Mouse (Mus musculus): ENCODE data around the gene Cdkn2aipnl.

Gene Cdkn2aipnl

GRCm38 (mm10) chr11:51967443-51968401 is at the start of gene Cdkn2aipnl:
Gene Cdkn2aipnl (plus strand): TSS chr11:51967661.
- DNase-seq (ENCODE audit: extremely low read depth, low read depth) = peak; percentile 81

GRCm38 (mm10) chr11:51917951-51918350 is 49.5 kb upstream of the Cdkn2aipnl start:
- no peak for DNase-seq (ENCODE audit: extremely low read depth, low read depth)

- no peak for DNase-seq (ENCODE audit: extremely low read depth, low read depth)
These were observed 48.9 kb upstream of the Cdkn2aipnl start for GRCm38 (mm10) chr11:51918576-51918975.

GRCm38 (mm10) chr11:51921355-51922125 is 45.9 kb upstream of the Cdkn2aipnl start:
- DNase-seq (ENCODE audit: extremely low read depth, low read depth) = no peak

- no peak for DNase-seq (ENCODE audit: extremely low read depth, low read depth)
These were observed 45.0 kb upstream of the Cdkn2aipnl start for GRCm38 (mm10) chr11:51922421-51922841.

- DNase-seq (ENCODE audit: extremely low read depth, low read depth) = peak; percentile 41
These were observed 41.9 kb upstream of the Cdkn2aipnl start for GRCm38 (mm10) chr11:51925595-51925994.

- DNase-seq (ENCODE audit: extremely low read depth, low read depth) = no peak
These were observed 41.1 kb upstream of the Cdkn2aipnl start for GRCm38 (mm10) chr11:51926385-51926784.

GRCm38 (mm10) chr11:51927106-51927505 is 40.4 kb upstream of the Cdkn2aipnl start:
- DNase-seq (ENCODE audit: extremely low read depth, low read depth) = no peak

- DNase-seq (ENCODE audit: extremely low read depth, low read depth) = no peak
These were observed 36.3 kb upstream of the Cdkn2aipnl start for GRCm38 (mm10) chr11:51931138-51931537.

- DNase-seq (ENCODE audit: extremely low read depth, low read depth) = peak; percentile 81
These were observed 35.7 kb upstream of the Cdkn2aipnl start for GRCm38 (mm10) chr11:51931790-51932189.

GRCm38 (mm10) chr11:51934230-51934629 is 33.2 kb upstream of the Cdkn2aipnl start:
- no peak for DNase-seq (ENCODE audit: extremely low read depth, low read depth)

GRCm38 (mm10) chr11:51935636-51936434 is 31.6 kb upstream of the Cdkn2aipnl start:
- DNase-seq (ENCODE audit: extremely low read depth, low read depth) = no peak

GRCm38 (mm10) chr11:51937361-51937781 is 30.1 kb upstream of the Cdkn2aipnl start:
- no peak for DNase-seq (ENCODE audit: extremely low read depth, low read depth)

GRCm38 (mm10) chr11:51938817-51939589 is 28.5 kb upstream of the Cdkn2aipnl start:
- DNase-seq (ENCODE audit: extremely low read depth, low read depth) = no peak

- no peak for DNase-seq (ENCODE audit: extremely low read depth, low read depth)
These were observed 27.9 kb upstream of the Cdkn2aipnl start for GRCm38 (mm10) chr11:51939590-51939955.

- DNase-seq (ENCODE audit: extremely low read depth, low read depth) = no peak
These were observed 26.9 kb upstream of the Cdkn2aipnl start for GRCm38 (mm10) chr11:51940511-51940955.

GRCm38 (mm10) chr11:51942602-51943499 is 24.6 kb upstream of the Cdkn2aipnl start:
- no peak for DNase-seq (ENCODE audit: extremely low read depth, low read depth)

- no peak for DNase-seq (ENCODE audit: extremely low read depth, low read depth)
These were observed 24.0 kb upstream of the Cdkn2aipnl start for GRCm38 (mm10) chr11:51943500-51943841.

- no peak for DNase-seq (ENCODE audit: extremely low read depth, low read depth)
These were observed 23.2 kb upstream of the Cdkn2aipnl start for GRCm38 (mm10) chr11:51944239-51944638.

Measured in MEL-GATA-1-ER (cell line).